Mouse (Mus musculus): ENCODE measurements at regions not wholly inside any gene's neighbourhood (a gene's known extent, or its start where the extent isn't known, plus 50 kb on each side); places are given as distances from the start of the nearest gene placed in this dataset.

DNA sequence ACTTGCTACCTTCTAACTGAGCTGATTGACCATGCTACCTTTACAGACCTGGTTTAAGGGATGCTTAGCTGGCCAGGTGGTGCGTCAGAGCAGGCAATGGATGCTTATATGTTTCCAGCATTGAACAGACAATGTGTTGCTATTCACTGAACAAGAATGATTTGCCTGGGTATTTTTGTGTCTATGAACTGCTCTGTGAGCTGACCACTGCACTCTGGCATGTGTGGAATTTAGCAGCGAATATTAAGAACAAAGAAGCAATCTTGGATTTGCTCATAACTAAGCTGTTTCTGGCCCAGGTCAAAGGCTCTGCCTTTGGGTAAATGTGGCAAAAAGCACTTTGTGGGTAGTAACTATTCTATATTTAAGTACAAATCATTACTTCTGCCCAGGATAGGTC lies 58.3 kb upstream of the Ccdc39 start:
- Histone ChIP-seq H3K9ac (ENCODE audit: low read length) (no peak overlapping the region), H3K4me3 (ENCODE audit: low read length) (no peak overlapping the region), H3K27me3 (ENCODE audit: control insufficient read depth, insufficient read depth, low read length) (no peaks in the 10 kb centered on the region), H3K27ac (ENCODE audit: low read length) (no peak overlapping the region), H3K9me3 (replicated peaks; ENCODE audit: control insufficient read depth, low read length) (no peaks in the 10 kb centered on the region), H3K4me1 (ENCODE audit: control insufficient read depth, insufficient read depth, low read length) (no peaks in the 10 kb centered on the region), H3K36me3 (ENCODE audit: control insufficient read depth, insufficient read depth) (no peaks in the 10 kb centered on the region), H3K4me2 (ENCODE audit: low read depth, low read length) (no peak overlapping the region)
- 45% methylated on average over 2 of the region's 2 CpGs for WGBS
- no peak for ATAC-seq (replicated peaks; ENCODE audit: extremely low read depth, insufficient read depth, low FRiP score)

DNA sequence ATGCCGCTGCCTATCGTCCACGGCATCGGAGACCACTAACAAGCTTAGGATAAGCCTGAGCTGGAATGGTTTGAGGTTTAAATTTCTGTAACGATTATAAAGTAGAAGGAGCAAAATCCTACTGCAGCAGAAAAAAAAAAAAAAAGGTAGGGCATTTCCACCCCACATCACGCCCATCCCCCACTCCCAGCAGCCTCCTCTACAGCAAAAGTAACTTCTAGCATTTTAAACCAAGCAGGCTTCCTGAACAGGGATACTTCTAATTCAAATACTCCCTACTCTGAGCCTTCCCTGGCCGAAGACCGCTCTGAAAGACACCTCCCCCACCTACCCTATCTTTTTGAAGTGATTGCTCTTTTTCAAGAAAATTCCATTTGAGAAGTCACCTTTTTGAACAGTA lies 59.2 kb upstream of the Ccdc39 start:
- no peak for ATAC-seq (replicated peaks; ENCODE audit: extremely low read depth, insufficient read depth, low FRiP score)
- Histone ChIP-seq H3K27ac (ENCODE audit: low read length) (no peak overlapping the region), H3K9me3 (replicated peaks; ENCODE audit: control insufficient read depth, low read length) (no peaks in the 10 kb centered on the region), H3K4me3 (ENCODE audit: low read length) (no peak overlapping the region), H3K9ac (ENCODE audit: low read length) (no peak overlapping the region), H3K36me3 (ENCODE audit: control insufficient read depth, insufficient read depth) (no peaks in the 10 kb centered on the region), H3K4me1 (ENCODE audit: control insufficient read depth, insufficient read depth, low read length) (no peaks in the 10 kb centered on the region), H3K27me3 (ENCODE audit: control insufficient read depth, insufficient read depth, low read length) (no peaks in the 10 kb centered on the region), H3K4me2 (ENCODE audit: low read depth, low read length) (no peak overlapping the region)
- WGBS = 78% methylated on average over 8 of the region's 8 CpGs

DNA sequence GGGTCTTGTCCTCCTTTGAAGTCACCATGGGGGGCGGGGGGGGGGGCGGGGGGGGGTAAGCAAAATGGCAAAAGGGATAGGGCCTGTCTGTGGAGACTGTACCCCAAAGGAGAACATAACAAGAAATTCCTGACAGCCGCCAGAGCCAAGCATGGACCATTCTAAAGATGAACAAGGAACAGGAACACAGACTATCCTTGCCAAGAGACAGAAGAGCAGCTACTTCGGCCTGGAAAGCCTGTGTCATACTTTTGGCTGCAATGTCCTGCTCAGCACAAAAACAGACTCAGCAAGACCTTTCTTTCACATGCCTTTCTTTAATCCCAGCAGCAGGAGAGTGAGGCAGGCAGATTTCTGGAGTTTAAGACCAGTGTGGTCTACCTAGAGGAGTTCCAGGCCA lies 59.7 kb upstream of the Ccdc39 start:
- no peak for ATAC-seq (replicated peaks; ENCODE audit: extremely low read depth, insufficient read depth, low FRiP score)
- Histone ChIP-seq H3K36me3 (ENCODE audit: control insufficient read depth, insufficient read depth) (no peaks in the 10 kb centered on the region), H3K4me3 (ENCODE audit: low read length) (no peak overlapping the region), H3K4me1 (ENCODE audit: control insufficient read depth, insufficient read depth, low read length) (no peaks in the 10 kb centered on the region), H3K4me2 (ENCODE audit: low read depth, low read length) (no peak overlapping the region), H3K9me3 (replicated peaks; ENCODE audit: control insufficient read depth, low read length) (no peaks in the 10 kb centered on the region), H3K9ac (ENCODE audit: low read length) (no peak overlapping the region), H3K27ac (ENCODE audit: low read length) (no peak overlapping the region), H3K27me3 (ENCODE audit: control insufficient read depth, insufficient read depth, low read length) (no peaks in the 10 kb centered on the region)
- 46% methylated on average over 4 of the region's 4 CpGs for WGBS

GRCm38 (mm10) chr3:33904854-33905678 lies 61.0 kb upstream of the Ccdc39 start:
- ATAC-seq (replicated peaks; ENCODE audit: extremely low read depth, insufficient read depth, low FRiP score) = no peak
- H3K4me1 ChIP-seq (ENCODE audit: control insufficient read depth, insufficient read depth, low read length) = no peaks in the 10 kb centered on the region
- H3K4me3 ChIP-seq (ENCODE audit: low read length) = no peak overlapping the region
- WGBS = 52% methylated on average over 22 of the region's 22 CpGs
- H3K9ac ChIP-seq (ENCODE audit: low read length) = no peak overlapping the region
- H3K4me2 ChIP-seq (ENCODE audit: low read depth, low read length) = peak overlapping the region; percentile 44
- no peaks in the 10 kb centered on the region for H3K27me3 ChIP-seq (ENCODE audit: control insufficient read depth, insufficient read depth, low read length)
- H3K27ac ChIP-seq (ENCODE audit: low read length) = no peak overlapping the region
- H3K36me3 ChIP-seq (ENCODE audit: control insufficient read depth, insufficient read depth) = no peaks in the 10 kb centered on the region
- no peaks in the 10 kb centered on the region for H3K9me3 ChIP-seq (replicated peaks; ENCODE audit: control insufficient read depth, low read length)

DNA sequence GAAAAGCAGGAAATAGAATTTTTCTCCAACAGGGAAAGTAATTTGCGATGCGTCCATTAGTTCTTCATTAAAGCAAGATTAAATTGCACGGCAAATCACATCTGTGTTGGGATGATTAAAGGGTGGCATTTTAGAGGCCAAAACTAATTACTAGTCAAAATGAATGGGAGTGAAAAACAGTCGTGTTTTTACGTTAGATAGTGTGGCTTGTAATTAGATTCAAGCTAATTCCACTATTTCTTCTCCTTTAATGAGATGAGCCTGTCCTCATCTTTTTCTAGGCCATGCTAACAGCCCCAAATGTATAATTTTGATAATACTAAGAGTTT lies 61.5 kb upstream of the Ccdc39 start:
- Histone ChIP-seq H3K27me3 (ENCODE audit: control insufficient read depth, insufficient read depth, low read length) (no peaks in the 10 kb centered on the region), H3K9me3 (replicated peaks; ENCODE audit: control insufficient read depth, low read length) (no peaks in the 10 kb centered on the region), H3K4me3 (ENCODE audit: low read length) (no peak overlapping the region), H3K4me2 (ENCODE audit: low read depth, low read length) (no peak overlapping the region), H3K27ac (ENCODE audit: low read length) (no peak overlapping the region), H3K4me1 (ENCODE audit: control insufficient read depth, insufficient read depth, low read length) (no peaks in the 10 kb centered on the region), H3K9ac (ENCODE audit: low read length) (no peak overlapping the region), H3K36me3 (ENCODE audit: control insufficient read depth, insufficient read depth) (no peaks in the 10 kb centered on the region)
- ATAC-seq (replicated peaks; ENCODE audit: extremely low read depth, insufficient read depth, low FRiP score) = no peak
- WGBS = 58% methylated on average over 5 of the region's 5 CpGs

GRCm38 (mm10) chr3:33907061-33907460 lies 63.0 kb upstream of the Ccdc39 start:
- H3K27me3 ChIP-seq (ENCODE audit: control insufficient read depth, insufficient read depth, low read length) = no peaks in the 10 kb centered on the region
- H3K4me2 ChIP-seq (ENCODE audit: low read depth, low read length) = no peak overlapping the region
- no peaks in the 10 kb centered on the region for H3K4me1 ChIP-seq (ENCODE audit: control insufficient read depth, insufficient read depth, low read length)
- 87% methylated on average over 8 of the region's 8 CpGs for WGBS
- no peaks in the 10 kb centered on the region for H3K36me3 ChIP-seq (ENCODE audit: control insufficient read depth, insufficient read depth)
- no peak overlapping the region for H3K4me3 ChIP-seq (ENCODE audit: low read length)
- H3K27ac ChIP-seq (ENCODE audit: low read length) = no peak overlapping the region
- ATAC-seq (replicated peaks; ENCODE audit: extremely low read depth, insufficient read depth, low FRiP score) = no peak
- H3K9me3 ChIP-seq (replicated peaks; ENCODE audit: control insufficient read depth, low read length) = no peaks in the 10 kb centered on the region
- no peak overlapping the region for H3K9ac ChIP-seq (ENCODE audit: low read length)

- no peak for ATAC-seq (replicated peaks; ENCODE audit: extremely low read depth, insufficient read depth, low FRiP score)
- no peaks in the 10 kb centered on the region for H3K9me3 ChIP-seq (replicated peaks; ENCODE audit: control insufficient read depth, low read length)
- H3K4me1 ChIP-seq (ENCODE audit: control insufficient read depth, insufficient read depth, low read length) = no peaks in the 10 kb centered on the region
- H3K9ac ChIP-seq (ENCODE audit: low read length) = no peak overlapping the region
- no peak overlapping the region for H3K4me2 ChIP-seq (ENCODE audit: low read depth, low read length)
- H3K27ac ChIP-seq (ENCODE audit: low read length) = no peak overlapping the region
- 81% methylated on average over 9 of the region's 9 CpGs for WGBS
- H3K36me3 ChIP-seq (ENCODE audit: control insufficient read depth, insufficient read depth) = no peaks in the 10 kb centered on the region
- H3K27me3 ChIP-seq (ENCODE audit: control insufficient read depth, insufficient read depth, low read length) = no peaks in the 10 kb centered on the region
- no peak overlapping the region for H3K4me3 ChIP-seq (ENCODE audit: low read length)
Measured at GRCm38 (mm10) chr3:33911559-33911958, 67.4 kb upstream of the Ccdc39 start.

- H3K36me3 ChIP-seq (ENCODE audit: control insufficient read depth, insufficient read depth) = no peaks in the 10 kb centered on the region
- no peaks in the 10 kb centered on the region for H3K9me3 ChIP-seq (replicated peaks; ENCODE audit: control insufficient read depth, low read length)
- no peaks in the 10 kb centered on the region for H3K27me3 ChIP-seq (ENCODE audit: control insufficient read depth, insufficient read depth, low read length)
- no peak overlapping the region for H3K27ac ChIP-seq (ENCODE audit: low read length)
- 70% methylated on average over 5 of the region's 5 CpGs for WGBS
- ATAC-seq (replicated peaks; ENCODE audit: extremely low read depth, insufficient read depth, low FRiP score) = no peak
- H3K4me2 ChIP-seq (ENCODE audit: low read depth, low read length) = no peak overlapping the region
- no peaks in the 10 kb centered on the region for H3K4me1 ChIP-seq (ENCODE audit: control insufficient read depth, insufficient read depth, low read length)
- no peak overlapping the region for H3K9ac ChIP-seq (ENCODE audit: low read length)
- H3K4me3 ChIP-seq (ENCODE audit: low read length) = no peak overlapping the region
Measured at GRCm38 (mm10) chr3:33913470-33913869, 69.4 kb upstream of the Ccdc39 start.

DNA sequence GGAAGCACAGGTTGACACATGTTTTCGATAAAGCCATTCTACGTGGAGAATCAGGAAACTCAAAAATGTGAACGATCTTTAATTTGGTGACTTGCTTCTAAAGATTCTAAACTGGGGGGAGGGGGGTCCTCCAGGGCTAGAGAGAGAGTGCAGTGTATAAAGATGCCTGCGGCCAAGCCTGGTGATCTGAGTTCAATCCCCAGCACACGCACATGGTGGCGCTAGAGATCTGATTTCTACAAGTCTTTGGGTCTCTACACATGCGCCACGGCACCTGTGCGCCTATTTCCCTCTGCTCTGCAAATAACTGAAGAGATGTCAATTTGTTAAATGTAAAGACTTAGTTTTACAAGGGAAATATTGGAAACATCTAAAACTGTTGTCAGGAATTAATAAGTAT lies 70.3 kb upstream of the Ccdc39 start:
- Histone ChIP-seq H3K4me1 (ENCODE audit: control insufficient read depth, insufficient read depth, low read length) (no peaks in the 10 kb centered on the region), H3K9ac (ENCODE audit: low read length) (no peak overlapping the region), H3K4me3 (ENCODE audit: low read length) (no peak overlapping the region), H3K4me2 (ENCODE audit: low read depth, low read length) (no peak overlapping the region), H3K27ac (ENCODE audit: low read length) (no peak overlapping the region), H3K9me3 (replicated peaks; ENCODE audit: control insufficient read depth, low read length) (no peaks in the 10 kb centered on the region), H3K36me3 (ENCODE audit: control insufficient read depth, insufficient read depth) (no peaks in the 10 kb centered on the region), H3K27me3 (ENCODE audit: control insufficient read depth, insufficient read depth, low read length) (no peaks in the 10 kb centered on the region)
- ATAC-seq (replicated peaks; ENCODE audit: extremely low read depth, insufficient read depth, low FRiP score) = no peak
- WGBS = 62% methylated on average over 9 of the region's 9 CpGs
